Mouse (Mus musculus): Measurements from ENCODE around the gene Olfr1100. TPM values are rescaled to one million over a fixed set of nuclear protein-coding genes. Genes with fewer than 3 reads are reported as not detected.

Olfr1100 gene
- not detected for polyA plus RNA-seq (2015; fragmentation: Illumina TruSeq; extraction: RNeasy Lipid Tissue Mini Kit (QIAGEN cat#74804); ENCODE audit: insufficient read depth, low read depth, low replicate concordance)

DNA sequence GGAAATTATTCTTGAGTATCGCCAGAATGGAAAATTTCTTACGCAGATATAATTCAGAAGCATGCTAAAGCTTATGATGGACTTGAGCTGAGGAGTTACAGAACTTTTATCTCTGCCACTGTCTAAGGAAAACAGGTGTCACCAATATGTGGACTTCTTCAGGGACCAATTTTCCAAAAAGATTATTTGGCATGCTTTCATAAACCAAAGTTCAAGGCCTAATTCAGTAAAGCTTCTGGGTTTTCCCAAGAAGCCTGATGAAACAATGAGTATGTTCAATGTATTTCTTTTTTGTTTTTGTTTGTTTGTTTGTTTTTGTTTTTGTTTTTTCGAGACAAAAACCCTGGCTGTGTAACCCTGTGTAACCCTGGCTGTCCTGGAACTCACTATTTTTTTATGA lies at the start of gene Olfr1100:
Gene Olfr1100 (minus strand): TSS at position 101 of the 400 bp plus-strand sequence.

DNA sequence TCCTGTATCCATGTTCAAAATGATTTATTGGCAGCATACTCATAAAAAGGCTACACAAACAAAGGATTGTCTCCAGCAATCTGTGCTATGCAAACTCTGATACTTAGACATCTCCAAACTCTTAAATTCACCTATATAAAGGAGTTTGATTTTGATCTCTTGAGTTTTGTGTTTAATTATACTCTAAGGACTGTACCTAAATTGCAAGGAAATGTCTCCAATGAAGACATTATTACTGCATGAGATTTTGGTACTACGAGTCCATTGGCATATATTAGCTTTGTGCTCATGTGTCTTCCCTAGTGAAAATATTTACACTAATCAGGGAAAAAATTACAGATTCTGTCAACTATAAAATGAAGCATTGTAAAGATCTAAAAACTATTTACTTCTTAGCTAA lies 47.2 kb upstream of the Olfr1100 start, which contains the start of gene Olfr1104:
Gene Olfr1104 (minus strand): TSS at position 101 of the 400 bp plus-strand sequence.

DNA sequence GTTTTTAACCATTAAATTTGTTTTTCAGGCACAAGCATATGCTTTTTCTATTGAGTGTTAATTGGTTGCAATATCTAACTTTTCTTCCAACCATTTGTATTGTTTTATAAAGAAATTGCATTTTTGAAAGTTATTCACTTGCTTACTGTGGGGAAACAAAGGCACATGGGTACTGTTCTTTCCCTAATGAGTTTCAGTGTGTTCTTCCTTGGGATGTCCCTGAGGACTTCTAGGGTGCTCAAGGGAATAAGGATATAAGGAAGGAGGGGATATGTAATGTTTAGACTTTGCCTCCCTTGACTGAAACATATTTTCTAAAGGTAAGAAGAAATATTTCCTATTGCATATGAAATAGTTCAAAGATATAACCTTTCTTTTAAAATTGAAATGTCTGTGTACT lies 18.3 kb upstream of the Olfr1100 start, which contains the start of gene Olfr1102:
Gene Olfr1102 (plus strand): TSS at position 301 of the 400 bp plus-strand sequence.

DNA sequence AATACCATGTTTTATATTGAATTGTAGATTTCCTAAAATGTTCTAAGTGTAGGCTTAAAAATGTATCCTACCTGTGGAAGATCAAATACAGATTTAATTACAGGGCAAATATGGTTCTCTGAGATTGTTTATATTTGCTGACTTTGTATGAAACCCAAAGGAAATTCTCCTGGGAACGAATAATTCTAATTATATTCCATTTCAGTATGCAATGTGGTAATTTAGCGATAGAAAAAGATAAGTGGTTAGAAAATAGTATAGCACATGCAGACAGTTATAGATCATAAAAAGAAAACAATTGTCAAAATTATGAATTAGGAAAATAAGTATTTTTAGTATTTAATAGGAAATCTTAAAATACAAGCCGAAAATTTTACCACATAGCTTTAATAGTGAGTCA lies 11.4 kb upstream of the Olfr1100 start, which contains the start of gene Olfr1101:
Gene Olfr1101 (minus strand): TSS at position 101 of the 400 bp plus-strand sequence.

GRCm38 (mm10) chr2:86960593-86960992 lies 19.2 kb downstream of the Olfr1100 start, which contains the start of gene Olfr1099:
Gene Olfr1099 (minus strand): TSS chr2:86960693.

Other genes starting within 250 kb of the Olfr1100 start
- gene Olfr1089, start 246.3 kb downstream of the Olfr1100 start, polyA plus RNA-seq (2015; fragmentation: Illumina TruSeq; extraction: RNeasy Lipid Tissue Mini Kit (QIAGEN cat#74804); ENCODE audit: insufficient read depth, low read depth, low replicate concordance), result not detected
- gene Olfr1090, start 221.0 kb downstream of the Olfr1100 start, polyA plus RNA-seq (2015; fragmentation: Illumina TruSeq; extraction: RNeasy Lipid Tissue Mini Kit (QIAGEN cat#74804); ENCODE audit: insufficient read depth, low read depth, low replicate concordance), result not detected
- not detected for gene Olfr1093, start 197.5 kb downstream of the Olfr1100 start, polyA plus RNA-seq (2015; fragmentation: Illumina TruSeq; extraction: RNeasy Lipid Tissue Mini Kit (QIAGEN cat#74804); ENCODE audit: insufficient read depth, low read depth, low replicate concordance)
- not detected for gene Olfr141, start 169.9 kb downstream of the Olfr1100 start, polyA plus RNA-seq (2015; fragmentation: Illumina TruSeq; extraction: RNeasy Lipid Tissue Mini Kit (QIAGEN cat#74804); ENCODE audit: insufficient read depth, low read depth, low replicate concordance)
- not detected for gene Olfr1094, start 155.3 kb downstream of the Olfr1100 start, polyA plus RNA-seq (2015; fragmentation: Illumina TruSeq; extraction: RNeasy Lipid Tissue Mini Kit (QIAGEN cat#74804); ENCODE audit: insufficient read depth, low read depth, low replicate concordance)
- not detected for gene Olfr1095, start 128.3 kb downstream of the Olfr1100 start, polyA plus RNA-seq (2015; fragmentation: Illumina TruSeq; extraction: RNeasy Lipid Tissue Mini Kit (QIAGEN cat#74804); ENCODE audit: insufficient read depth, low read depth, low replicate concordance)
- not detected for gene Gm13723, start 105.2 kb downstream of the Olfr1100 start, polyA plus RNA-seq (2015; fragmentation: Illumina TruSeq; extraction: RNeasy Lipid Tissue Mini Kit (QIAGEN cat#74804); ENCODE audit: insufficient read depth, low read depth, low replicate concordance)
- not detected for gene Olfr1097, start 87.7 kb downstream of the Olfr1100 start, polyA plus RNA-seq (2015; fragmentation: Illumina TruSeq; extraction: RNeasy Lipid Tissue Mini Kit (QIAGEN cat#74804); ENCODE audit: insufficient read depth, low read depth, low replicate concordance)
- gene Olfr1098, start 55.4 kb downstream of the Olfr1100 start, polyA plus RNA-seq (2015; fragmentation: Illumina TruSeq; extraction: RNeasy Lipid Tissue Mini Kit (QIAGEN cat#74804); ENCODE audit: insufficient read depth, low read depth, low replicate concordance), result not detected
- gene Olfr1099, start 19.3 kb downstream of the Olfr1100 start, polyA plus RNA-seq (2015; fragmentation: Illumina TruSeq; extraction: RNeasy Lipid Tissue Mini Kit (QIAGEN cat#74804); ENCODE audit: insufficient read depth, low read depth, low replicate concordance), result not detected
- gene Olfr1101, start 11.3 kb upstream of the Olfr1100 start, polyA plus RNA-seq (2015; fragmentation: Illumina TruSeq; extraction: RNeasy Lipid Tissue Mini Kit (QIAGEN cat#74804); ENCODE audit: insufficient read depth, low read depth, low replicate concordance), result not detected
- gene Olfr1102, start 18.4 kb upstream of the Olfr1100 start, polyA plus RNA-seq (2015; fragmentation: Illumina TruSeq; extraction: RNeasy Lipid Tissue Mini Kit (QIAGEN cat#74804); ENCODE audit: insufficient read depth, low read depth, low replicate concordance), result not detected
- not detected for gene Olfr1104, start 47.1 kb upstream of the Olfr1100 start, polyA plus RNA-seq (2015; fragmentation: Illumina TruSeq; extraction: RNeasy Lipid Tissue Mini Kit (QIAGEN cat#74804); ENCODE audit: insufficient read depth, low read depth, low replicate concordance)
- gene Olfr1105, start 56.6 kb upstream of the Olfr1100 start, polyA plus RNA-seq (2015; fragmentation: Illumina TruSeq; extraction: RNeasy Lipid Tissue Mini Kit (QIAGEN cat#74804); ENCODE audit: insufficient read depth, low read depth, low replicate concordance), result not detected
- gene Olfr1106, start 72.3 kb upstream of the Olfr1100 start, polyA plus RNA-seq (2015; fragmentation: Illumina TruSeq; extraction: RNeasy Lipid Tissue Mini Kit (QIAGEN cat#74804); ENCODE audit: insufficient read depth, low read depth, low replicate concordance), result not detected
- gene Olfr1107, start 95.9 kb upstream of the Olfr1100 start, polyA plus RNA-seq (2015; fragmentation: Illumina TruSeq; extraction: RNeasy Lipid Tissue Mini Kit (QIAGEN cat#74804); ENCODE audit: insufficient read depth, low read depth, low replicate concordance), result not detected
- not detected for gene Olfr1109, start 116.1 kb upstream of the Olfr1100 start, polyA plus RNA-seq (2015; fragmentation: Illumina TruSeq; extraction: RNeasy Lipid Tissue Mini Kit (QIAGEN cat#74804); ENCODE audit: insufficient read depth, low read depth, low replicate concordance)
- not detected for gene Olfr259, start 134.6 kb upstream of the Olfr1100 start, polyA plus RNA-seq (2015; fragmentation: Illumina TruSeq; extraction: RNeasy Lipid Tissue Mini Kit (QIAGEN cat#74804); ENCODE audit: insufficient read depth, low read depth, low replicate concordance)
- not detected for gene Olfr1110, start 160.3 kb upstream of the Olfr1100 start, polyA plus RNA-seq (2015; fragmentation: Illumina TruSeq; extraction: RNeasy Lipid Tissue Mini Kit (QIAGEN cat#74804); ENCODE audit: insufficient read depth, low read depth, low replicate concordance)
- not detected for gene Olfr1111, start 172.7 kb upstream of the Olfr1100 start, polyA plus RNA-seq (2015; fragmentation: Illumina TruSeq; extraction: RNeasy Lipid Tissue Mini Kit (QIAGEN cat#74804); ENCODE audit: insufficient read depth, low read depth, low replicate concordance)
- gene Olfr1112, start 207.8 kb upstream of the Olfr1100 start, polyA plus RNA-seq (2015; fragmentation: Illumina TruSeq; extraction: RNeasy Lipid Tissue Mini Kit (QIAGEN cat#74804); ENCODE audit: insufficient read depth, low read depth, low replicate concordance), result not detected
- gene Olfr1113, start 229.0 kb upstream of the Olfr1100 start, polyA plus RNA-seq (2015; fragmentation: Illumina TruSeq; extraction: RNeasy Lipid Tissue Mini Kit (QIAGEN cat#74804); ENCODE audit: insufficient read depth, low read depth, low replicate concordance), result not detected

Data from pancreas, adult 10 weeks (tissue).